Mouse (Mus musculus) kidney, embryonic 15.5 days (tissue): ENCODE results near the gene Slc31a1. TPM values are rescaled to one million over a fixed set of nuclear protein-coding genes. Genes with fewer than 3 reads are reported as not detected.

Experiments used
- ATAC-seq: fragments of 200-750 bp; cut with Nextera tagmentation; replicated peaks from 2 replicates; pipeline ENCODE4 v1.8.0; 2017; ENCODE audit warnings: moderate TSS enrichment; ENCODE audit not compliant: low FRiP score
- H3K27ac ChIP-seq: fragments of 300-500 bp; sonication (generic); 2 replicates; pipeline ENCODE4 v1.5.1; 2015; ENCODE audit warnings: mild to moderate bottlenecking, inconsistent platforms
- H3K27me3 ChIP-seq: fragments of 300-500 bp; sonication (generic); 2 replicates; pipeline ENCODE4 v1.6.1; 2015; ENCODE audit warnings: inconsistent platforms
- H3K36me3 ChIP-seq: fragments of 300-500 bp; sonication (generic); 2 replicates; pipeline ENCODE4 v1.6.1; 2015; ENCODE audit warnings: inconsistent platforms
- H3K4me1 ChIP-seq: fragments of 300-500 bp; sonication (generic); 2 replicates; pipeline ENCODE4 v1.6.1; 2015; ENCODE audit warnings: inconsistent platforms
- H3K4me2 ChIP-seq: fragments of 300-500 bp; sonication (generic); 2 replicates; pipeline ENCODE4 v1.6.1; 2015; ENCODE audit warnings: moderate library complexity, mild to moderate bottlenecking, inconsistent platforms
- H3K4me3 ChIP-seq: fragments of 300-500 bp; sonication (generic); replicated peaks from 2 replicates; pipeline ENCODE4 v1.5.1; 2015; ENCODE audit warnings: mild to moderate bottlenecking, inconsistent platforms
- H3K9ac ChIP-seq: fragments of 300-500 bp; sonication (generic); 2 replicates; pipeline ENCODE4 v1.6.1; 2015; ENCODE audit warnings: mild to moderate bottlenecking, inconsistent platforms
- H3K9me3 ChIP-seq: fragments of 300-500 bp; sonication (generic); replicated peaks from 2 replicates; pipeline ENCODE4 v1.6.1; 2016; ENCODE audit warnings: inconsistent platforms
- WGBS: fragments of 180-500 bp; shearing (Covaris S2); methylation state at CpG from one replicate; pipeline ENCODE4 v1.1.7; 2015; ENCODE audit warnings: mixed read lengths; 5-methylcytosine and 5-hydroxymethylcytosine counted together
- polyA plus RNA-seq: library from polyadenylated mRNA; unstranded; fragments of >200 nt; fragmentation: Nextera tagmentation; extraction: Ambion mirVana; gene quantifications from 2 replicates; pipeline ENCODE4 v1.2.1, GENCODE M21; 2015

Gene Slc31a1
- polyA plus RNA-seq, 1 experiment from 2014 or later, result 53.9 TPM

- Histone ChIP-seq H3K9me3 (no peaks in the 10 kb centered on the region), H3K9ac (no peak overlapping the region), H3K36me3 (no peaks in the 10 kb centered on the region), H3K27me3 (no peaks in the 10 kb centered on the region), H3K4me1 (peaks cover 9% of the 10 kb centered on the region), H3K4me2 (no peak overlapping the region), H3K27ac (no peak overlapping the region), H3K4me3 (no peak overlapping the region)
- ATAC-seq, result no peak
- 87% methylated on average over 6 of the region's 6 CpGs for WGBS
Measured at GRCm38 (mm10) chr4:62367586-62367985, 7.1 kb downstream of the Slc31a1 start.

DNA sequence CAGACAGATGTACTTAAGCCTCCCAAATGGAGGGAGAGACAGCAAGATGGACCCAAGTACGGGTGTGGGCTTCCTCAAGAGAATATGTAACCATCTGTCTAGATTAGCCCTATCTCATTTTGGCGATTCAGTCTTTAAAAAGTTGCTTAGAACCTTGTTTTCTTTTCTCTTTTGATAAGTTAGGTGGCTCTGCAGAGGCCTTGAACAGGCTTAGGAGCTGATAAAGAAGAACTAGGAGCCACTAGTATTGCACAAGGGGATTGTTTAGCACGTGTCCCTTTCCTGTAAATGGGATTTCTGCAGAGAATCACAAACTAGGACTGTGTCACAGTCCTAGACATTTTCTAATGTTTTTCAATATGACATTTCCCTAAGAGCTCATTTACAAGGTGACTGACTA is 8.6 kb downstream of the Slc31a1 start:
- Histone ChIP-seq H3K36me3 (no peaks in the 10 kb centered on the region), H3K27ac (no peak overlapping the region), H3K9me3 (no peaks in the 10 kb centered on the region), H3K4me2 (no peak overlapping the region), H3K9ac (no peak overlapping the region), H3K4me1 (peaks cover 12% of the 10 kb centered on the region), H3K27me3 (no peaks in the 10 kb centered on the region), H3K4me3 (no peak overlapping the region)
- 78% methylated on average over 3 of the region's 3 CpGs for WGBS
- ATAC-seq, result no peak

DNA sequence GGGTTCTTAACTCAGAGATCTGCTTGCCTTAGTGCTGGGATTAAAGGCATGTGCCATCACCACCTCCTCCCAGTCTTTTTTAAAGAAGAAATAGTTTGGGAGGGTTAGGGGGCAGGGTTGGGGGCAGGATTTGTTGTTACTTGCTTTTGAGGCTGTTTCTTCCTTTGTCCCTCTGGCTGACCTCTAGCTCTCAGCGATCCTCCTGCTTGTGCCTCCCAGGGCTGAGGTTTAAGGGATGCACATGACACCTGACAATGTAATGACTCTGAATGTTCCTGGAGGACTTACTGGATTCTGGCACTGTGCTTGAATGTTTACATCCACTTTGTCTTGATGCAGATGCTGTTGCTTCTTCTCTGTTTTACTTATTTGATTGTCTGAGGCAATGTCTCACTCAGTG is 11.9 kb downstream of the Slc31a1 start:
- Histone ChIP-seq H3K27me3 (no peaks in the 10 kb centered on the region), H3K9ac (no peak overlapping the region), H3K36me3 (no peaks in the 10 kb centered on the region), H3K4me1 (peaks cover 6% of the 10 kb centered on the region; the same call in 1 of the 2 replicates), H3K4me2 (no peak overlapping the region), H3K4me3 (no peak overlapping the region), H3K27ac (no peak overlapping the region), H3K9me3 (no peaks in the 10 kb centered on the region)
- no peak for ATAC-seq
- WGBS, result 33% methylated on average over 1 of the region's 1 CpGs

GRCm38 (mm10) chr4:62372818-62373520 is 12.4 kb downstream of the Slc31a1 start:
- Histone ChIP-seq H3K9ac (no peak overlapping the region), H3K4me3 (no peak overlapping the region), H3K4me2 (no peak overlapping the region), H3K36me3 (no peaks in the 10 kb centered on the region), H3K9me3 (no peaks in the 10 kb centered on the region), H3K27me3 (no peaks in the 10 kb centered on the region), H3K4me1 (peaks cover 6% of the 10 kb centered on the region; the same call in 1 of the 2 replicates), H3K27ac (no peak overlapping the region)
- WGBS, result 84% methylated on average over 9 of the region's 9 CpGs
- no peak for ATAC-seq

DNA sequence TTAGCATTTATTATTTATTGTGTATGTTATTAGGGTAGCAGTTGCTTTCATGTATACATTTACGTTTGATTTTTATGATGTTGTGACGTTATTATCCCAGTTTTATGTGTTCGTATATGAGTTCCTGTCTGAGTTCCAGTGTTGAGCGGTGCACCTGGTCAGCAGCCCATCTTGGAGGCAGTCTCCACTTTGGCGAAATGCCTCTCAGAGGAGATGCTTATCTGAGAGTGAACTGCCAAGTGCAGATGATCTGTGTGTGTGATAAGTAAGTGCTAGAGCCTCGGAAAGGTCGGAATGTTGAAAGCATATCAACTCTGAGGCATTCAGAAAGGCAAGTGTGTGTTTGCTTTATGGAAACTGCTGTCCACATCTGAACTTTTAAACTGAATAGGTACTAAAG is 13.1 kb downstream of the Slc31a1 start:
- Histone ChIP-seq H3K27me3 (no peaks in the 10 kb centered on the region), H3K9ac (no peak overlapping the region), H3K27ac (no peak overlapping the region), H3K4me3 (no peak overlapping the region), H3K9me3 (no peaks in the 10 kb centered on the region), H3K4me2 (no peak overlapping the region), H3K36me3 (no peaks in the 10 kb centered on the region), H3K4me1 (peaks cover 6% of the 10 kb centered on the region; the same call in 1 of the 2 replicates)
- ATAC-seq, result no peak
- WGBS, result 62% methylated on average over 7 of the region's 7 CpGs

GRCm38 (mm10) chr4:62374342-62374741 is 13.8 kb downstream of the Slc31a1 start:
- Histone ChIP-seq H3K4me1 (peaks cover 6% of the 10 kb centered on the region; the same call in 1 of the 2 replicates), H3K4me3 (no peak overlapping the region), H3K9ac (no peak overlapping the region), H3K4me2 (no peak overlapping the region), H3K27me3 (no peaks in the 10 kb centered on the region), H3K27ac (no peak overlapping the region), H3K36me3 (no peaks in the 10 kb centered on the region), H3K9me3 (no peaks in the 10 kb centered on the region)
- no peak for ATAC-seq
- 64% methylated on average over 4 of the region's 4 CpGs for WGBS

GRCm38 (mm10) chr4:62376123-62376522 is 15.6 kb downstream of the Slc31a1 start:
- no peak overlapping the region for H3K4me3 ChIP-seq
- no peak for ATAC-seq
- no peaks in the 10 kb centered on the region for H3K36me3 ChIP-seq
- H3K9me3 ChIP-seq, result no peaks in the 10 kb centered on the region
- no peaks in the 10 kb centered on the region for H3K27me3 ChIP-seq
- H3K4me1 ChIP-seq, result peaks cover 6% of the 10 kb centered on the region; the same call in 1 of the 2 replicates
- H3K4me2 ChIP-seq, result no peak overlapping the region
- H3K9ac ChIP-seq, result no peak overlapping the region
- H3K27ac ChIP-seq, result no peak overlapping the region
- 91% methylated on average over 2 of the region's 2 CpGs for WGBS

- 79% methylated on average over 9 of the region's 9 CpGs for WGBS
- Histone ChIP-seq H3K36me3 (no peaks in the 10 kb centered on the region), H3K27me3 (no peaks in the 10 kb centered on the region), H3K4me1 (no peaks in the 10 kb centered on the region), H3K4me2 (no peak overlapping the region), H3K9ac (no peak overlapping the region), H3K4me3 (no peak overlapping the region), H3K27ac (no peak overlapping the region), H3K9me3 (no peaks in the 10 kb centered on the region)
- ATAC-seq, result no peak
Measured at GRCm38 (mm10) chr4:62379724-62380381, 19.3 kb downstream of the Slc31a1 start.

DNA sequence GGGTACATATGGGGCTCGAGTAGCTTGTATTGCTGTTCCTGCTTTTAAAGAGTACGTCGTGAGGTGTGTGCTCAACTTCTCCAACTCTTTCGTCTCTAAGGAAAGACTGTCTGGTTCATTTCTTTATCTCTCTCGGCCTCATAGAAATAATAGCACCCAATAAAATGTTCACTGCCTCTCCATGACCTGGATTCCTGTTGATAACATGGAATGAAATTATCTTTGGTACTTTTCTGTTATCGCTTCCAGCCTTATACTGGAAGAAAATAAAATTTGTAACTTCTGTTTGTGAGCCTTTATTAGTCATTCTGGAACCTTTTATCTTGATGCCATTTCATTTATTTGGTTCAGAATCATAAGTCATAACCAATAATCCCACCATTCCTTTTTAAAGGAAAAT is 22.7 kb downstream of the Slc31a1 start:
- ATAC-seq, result no peak
- Histone ChIP-seq H3K9me3 (no peaks in the 10 kb centered on the region), H3K27ac (no peak overlapping the region), H3K27me3 (no peaks in the 10 kb centered on the region), H3K4me2 (no peak overlapping the region), H3K4me3 (no peak overlapping the region), H3K9ac (no peak overlapping the region), H3K4me1 (no peaks in the 10 kb centered on the region), H3K36me3 (peaks cover 24% of the 10 kb centered on the region)
- WGBS, result 93% methylated on average over 6 of the region's 6 CpGs

DNA sequence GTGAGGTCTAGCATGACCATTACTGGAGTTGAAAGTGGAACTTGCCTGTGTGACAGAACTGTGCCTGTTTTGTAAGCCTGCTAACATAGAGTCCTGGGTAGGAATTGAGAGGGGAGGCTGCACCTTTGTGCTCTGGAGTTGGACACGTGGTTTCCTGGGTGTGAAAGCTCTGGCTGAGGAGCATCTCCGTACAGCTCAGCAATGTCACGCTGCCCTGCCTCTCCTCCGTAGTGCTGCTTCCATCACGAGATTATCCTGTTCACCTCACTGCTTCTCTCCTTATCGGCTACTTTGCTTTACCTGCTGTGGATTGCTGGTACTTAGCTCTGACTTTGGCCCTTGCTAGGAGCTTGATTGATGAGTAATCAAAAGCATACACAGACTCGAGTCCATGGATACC is 23.2 kb downstream of the Slc31a1 start:
- ATAC-seq, result no peak
- Histone ChIP-seq H3K27ac (no peak overlapping the region), H3K9ac (no peak overlapping the region), H3K4me2 (no peak overlapping the region), H3K4me1 (no peaks in the 10 kb centered on the region), H3K9me3 (no peaks in the 10 kb centered on the region), H3K27me3 (no peaks in the 10 kb centered on the region), H3K36me3 (peaks cover 29% of the 10 kb centered on the region), H3K4me3 (no peak overlapping the region)
- 74% methylated on average over 7 of the region's 7 CpGs for WGBS

DNA sequence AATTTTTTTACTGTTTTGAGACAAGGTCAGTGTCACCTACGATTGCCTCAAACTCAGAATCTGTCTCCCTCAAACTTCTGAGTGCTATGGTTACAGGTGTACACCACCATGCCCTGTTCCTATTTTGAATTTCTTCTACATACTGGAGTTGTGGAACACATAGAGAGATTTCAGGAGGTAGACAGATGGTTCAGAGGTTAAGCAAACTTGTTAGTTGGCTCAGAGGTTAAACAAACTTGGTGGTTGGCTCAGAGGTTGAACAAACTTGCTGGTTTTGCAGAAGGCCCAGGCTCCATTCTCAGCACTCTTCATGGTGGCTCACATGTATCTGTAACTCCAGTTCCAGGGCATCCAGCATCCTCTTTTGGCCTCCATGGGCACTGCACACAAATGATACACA is 23.6 kb downstream of the Slc31a1 start:
- Histone ChIP-seq H3K4me3 (no peak overlapping the region), H3K27me3 (no peaks in the 10 kb centered on the region), H3K4me1 (no peaks in the 10 kb centered on the region), H3K9ac (no peak overlapping the region), H3K4me2 (no peak overlapping the region), H3K9me3 (no peaks in the 10 kb centered on the region), H3K27ac (no peak overlapping the region), H3K36me3 (peaks cover 33% of the 10 kb centered on the region)
- ATAC-seq, result no peak
- 88% methylated on average over 1 of the region's 1 CpGs for WGBS

GRCm38 (mm10) chr4:62385439-62385838 is 24.9 kb downstream of the Slc31a1 start:
- 91% methylated on average over 7 of the region's 7 CpGs for WGBS
- Histone ChIP-seq H3K9ac (no peak overlapping the region), H3K4me2 (no peak overlapping the region), H3K27ac (no peak overlapping the region), H3K9me3 (no peaks in the 10 kb centered on the region), H3K4me1 (no peaks in the 10 kb centered on the region), H3K27me3 (no peaks in the 10 kb centered on the region), H3K36me3 (peaks cover 46% of the 10 kb centered on the region), H3K4me3 (no peak overlapping the region)
- ATAC-seq, result no peak
